Mouse (Mus musculus) liver, embryonic 11.5 days (tissue): ENCODE measurements around the gene Chordc1. TPM values are rescaled to one million over a fixed set of nuclear protein-coding genes. Genes with fewer than 3 reads are reported as not detected.
"Not testable (repeated sequence)": the region's sequence is repeated elsewhere in the genome, so short reads cannot be mapped to it uniquely, and the experiment has no call there.

Source experiments
- ATAC-seq: fragments of 200-750 bp; cut with Nextera tagmentation; replicated peaks from 2 replicates; pipeline ENCODE4 v1.8.0; 2017; ENCODE audit warnings: moderate number of reproducible peaks, mild to moderate bottlenecking, moderate TSS enrichment, moderate library complexity; ENCODE audit not compliant: low FRiP score
- DNase-seq: peaks from one replicate; pipeline ENCODE4 v3.0.0-alpha.2; 2017; ENCODE audit warnings: low spot score
- H3K27ac ChIP-seq: fragments of 300-500 bp; sonication (generic); 2 replicates; pipeline ENCODE4 v1.5.1; 2014; ENCODE audit warnings: mild to moderate bottlenecking, low read depth, low read length, control low read depth
- H3K27me3 ChIP-seq: fragments of 300-500 bp; sonication (generic); replicated peaks from 2 replicates; pipeline ENCODE4 v1.6.1; 2014; ENCODE audit warnings: low read length, mixed read lengths; ENCODE audit not compliant: control insufficient read depth, insufficient read depth
- H3K36me3 ChIP-seq: fragments of 300-500 bp; sonication (generic); 2 replicates; pipeline ENCODE4 v1.6.1; 2014; ENCODE audit warnings: mild to moderate bottlenecking, low read length, moderate library complexity, mixed read lengths; ENCODE audit not compliant: control insufficient read depth, insufficient read depth
- H3K4me1 ChIP-seq: fragments of 300-500 bp; sonication (generic); replicated peaks from 2 replicates; pipeline ENCODE4 v1.6.1; 2014; ENCODE audit warnings: low read length, mixed read lengths; ENCODE audit not compliant: control insufficient read depth, insufficient read depth
- H3K4me2 ChIP-seq: fragments of 300-500 bp; sonication (generic); 2 replicates; pipeline ENCODE4 v1.6.1; 2014; ENCODE audit warnings: mild to moderate bottlenecking, control low read depth, moderate library complexity
- H3K4me3 ChIP-seq: fragments of 300-500 bp; sonication (generic); 2 replicates; pipeline ENCODE4 v1.5.1; 2014; ENCODE audit warnings: low read depth, low read length, control low read depth
- H3K9ac ChIP-seq: fragments of 300-500 bp; sonication (generic); 2 replicates; pipeline ENCODE4 v1.6.1; 2014; ENCODE audit warnings: low read depth, low read length, control low read depth
- H3K9me3 ChIP-seq: fragments of 300-500 bp; sonication (generic); 2 replicates; pipeline ENCODE4 v1.6.1; 2016; ENCODE audit warnings: low read length, inconsistent platforms, mixed read lengths; ENCODE audit not compliant: control insufficient read depth
- WGBS: fragments of 180-500 bp; shearing (Covaris S2); extraction: QIAGEN DNeasy Blood & Tissue Kit; methylation state at CpG from one replicate; pipeline ENCODE4 v1.1.7; 2014; 5-methylcytosine and 5-hydroxymethylcytosine counted together
- polyA plus RNA-seq: library from polyadenylated mRNA; unstranded; fragments of >200 nt; fragmentation: Nextera tagmentation; extraction: Ambion mirVana; gene quantifications from 2 replicates; pipeline ENCODE4 v1.2.1, GENCODE M21; 2014

Gene Chordc1
- 112 and 116 TPM in 2 replicates for polyA plus RNA-seq

GRCm38 (mm10) chr9:18291571-18292429 is at the start of gene Chordc1:
TSS of gene Chordc1 (plus strand) at chr9:18292125.
- DNase-seq (peak; percentile 90), ATAC-seq (peak; percentile 98)
- Histone ChIP-seq H3K36me3 (0 out of 2 replicates have a peak, but pooled peaks cover 2% of the 10 kb centered on the region), H3K9me3 (no peaks in the 10 kb centered on the region), H3K27ac (peak within 1 kb of the TSS; percentile 73), H3K4me1 (no peaks in the 10 kb centered on the region), H3K4me3 (peak within 1 kb of the TSS; percentile 73), H3K9ac (peak within 1 kb of the TSS; percentile 82), H3K4me2 (peak within 1 kb of the TSS; percentile 84), H3K27me3 (no peaks in the 10 kb centered on the region)
- 4% methylated on average over 49 of the region's 49 CpGs for WGBS

DNA sequence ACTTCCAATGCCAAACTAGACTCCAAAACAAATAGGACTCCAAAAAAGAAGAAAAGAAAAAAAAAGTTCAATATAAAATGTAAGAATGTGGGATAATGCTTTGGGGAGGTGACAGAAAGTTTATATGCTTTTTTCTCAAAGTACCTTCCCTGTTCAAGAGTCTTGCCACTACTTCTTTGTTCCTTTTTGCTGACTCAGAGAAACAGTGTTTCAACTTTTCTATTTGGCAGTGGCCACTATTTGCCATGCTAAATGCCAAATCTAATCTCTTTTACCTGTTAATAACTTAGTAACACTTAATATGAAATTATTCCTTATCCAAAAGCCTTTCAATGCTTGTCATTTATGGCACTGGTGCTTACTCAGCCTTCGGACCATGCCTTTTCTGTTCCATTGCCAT is 16.0 kb upstream of the Chordc1 start:
- H3K9me3 ChIP-seq: no peaks in the 10 kb centered on the region
- no peak overlapping the region for H3K9ac ChIP-seq
- DNase-seq (no peak), ATAC-seq (no peak)
- no peaks in the 10 kb centered on the region for H3K4me1 ChIP-seq
- H3K36me3 ChIP-seq: no peaks in the 10 kb centered on the region
- no peaks in the 10 kb centered on the region for H3K27me3 ChIP-seq
- H3K4me3 ChIP-seq: no peak overlapping the region
- H3K27ac ChIP-seq: no peak overlapping the region
- WGBS: 83% methylated on average over 1 of the region's 1 CpGs
- H3K4me2 ChIP-seq: no peak overlapping the region

GRCm38 (mm10) chr9:18276844-18277243 is 15.1 kb upstream of the Chordc1 start:
- ATAC-seq (no peak), DNase-seq (no peak)
- H3K27me3 ChIP-seq: no peaks in the 10 kb centered on the region
- no peak overlapping the region for H3K9ac ChIP-seq
- no peaks in the 10 kb centered on the region for H3K36me3 ChIP-seq
- no peak overlapping the region for H3K27ac ChIP-seq
- no peak overlapping the region for H3K4me3 ChIP-seq
- H3K9me3 ChIP-seq: no peaks in the 10 kb centered on the region
- H3K4me1 ChIP-seq: no peaks in the 10 kb centered on the region
- no peak overlapping the region for H3K4me2 ChIP-seq
- 33% methylated on average over 2 of the region's 2 CpGs for WGBS

DNA sequence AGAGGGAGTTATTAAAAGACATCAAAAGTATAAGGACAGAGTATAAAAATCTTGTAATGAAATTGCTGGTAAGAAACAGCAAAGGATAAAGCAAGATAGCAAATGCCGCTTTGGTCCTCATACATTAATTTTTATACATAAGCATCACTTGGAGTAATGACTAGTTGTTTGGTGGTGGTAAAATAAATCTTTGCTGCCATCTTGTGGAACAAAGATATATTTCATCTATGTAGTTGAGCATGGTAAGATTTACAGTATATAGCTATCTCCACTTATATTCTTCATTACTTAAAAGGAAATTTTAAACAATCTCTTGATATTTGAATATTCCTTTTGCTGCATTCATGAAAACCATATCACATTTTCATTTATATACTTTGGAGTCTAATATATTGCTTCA is 14.4 kb upstream of the Chordc1 start:
- Histone ChIP-seq H3K4me2 (no peak overlapping the region), H3K4me1 (no peaks in the 10 kb centered on the region), H3K27ac (no peak overlapping the region), H3K36me3 (no peaks in the 10 kb centered on the region), H3K27me3 (no peaks in the 10 kb centered on the region), H3K9ac (no peak overlapping the region), H3K9me3 (no peaks in the 10 kb centered on the region), H3K4me3 (no peak overlapping the region)
- WGBS: 37% methylated on average over 1 of the region's 1 CpGs
- no peak for ATAC-seq
- no peak for DNase-seq

- not testable (repeated sequence) for H3K27me3 ChIP-seq, H3K36me3 ChIP-seq, H3K4me3 ChIP-seq, H3K9me3 ChIP-seq, ATAC-seq, H3K4me2 ChIP-seq, H3K27ac ChIP-seq, DNase-seq, H3K4me1 ChIP-seq, H3K9ac ChIP-seq
- WGBS: 29% methylated on average over 5 of the region's 5 CpGs
Observed at GRCm38 (mm10) chr9:18278693-18279092, 13.2 kb upstream of the Chordc1 start.

DNA sequence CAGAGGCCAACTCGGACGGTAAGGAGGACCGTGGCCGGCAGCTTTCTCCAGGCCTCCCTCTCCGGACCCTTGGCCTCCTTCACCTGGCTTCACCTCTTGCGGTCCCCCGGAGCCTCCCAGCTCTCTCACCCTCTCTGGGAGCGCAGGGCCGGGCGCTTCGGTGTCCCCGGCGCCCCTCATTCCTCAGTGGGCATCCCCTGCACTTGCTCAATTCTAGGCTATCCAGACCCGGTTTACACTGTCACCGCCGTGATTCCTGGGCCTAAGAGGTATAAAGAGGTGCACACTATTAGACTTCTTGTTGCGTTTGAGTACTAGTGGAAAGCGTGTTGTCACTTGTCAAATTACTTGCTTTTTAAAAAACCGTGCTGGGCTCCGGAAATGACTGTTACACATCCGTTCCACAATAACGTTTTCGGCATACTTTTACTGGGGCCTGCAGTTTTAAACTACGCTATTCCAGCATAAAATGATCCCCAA is 558 bp downstream of the Chordc1 start:
- H3K4me2 ChIP-seq: peak overlapping the region; percentile 84
- H3K36me3 ChIP-seq: 0 out of 2 replicates have a peak, but pooled peaks cover 2% of the 10 kb centered on the region
- peak overlapping the region; percentile 73 for H3K27ac ChIP-seq
- DNase-seq (no peak), ATAC-seq (peak; percentile 53)
- H3K27me3 ChIP-seq: no peaks in the 10 kb centered on the region
- no peaks in the 10 kb centered on the region for H3K4me1 ChIP-seq
- 2% methylated on average over 24 of the region's 24 CpGs for WGBS
- H3K9ac ChIP-seq: peak overlapping the region; percentile 82
- peak overlapping the region; percentile 73 for H3K4me3 ChIP-seq
- H3K9me3 ChIP-seq: no peaks in the 10 kb centered on the region

GRCm38 (mm10) chr9:18293026-18293781 is 1.3 kb downstream of the Chordc1 start:
- Histone ChIP-seq H3K36me3 (0 out of 2 replicates have a peak, but pooled peaks cover 2% of the 10 kb centered on the region), H3K9ac (peak overlapping the region; percentile 82), H3K27ac (0 out of 2 replicates have a peak overlapping the region, but pooled peaks have one; percentile 73), H3K27me3 (no peaks in the 10 kb centered on the region), H3K9me3 (no peaks in the 10 kb centered on the region), H3K4me3 (peak overlapping the region; percentile 73), H3K4me1 (no peaks in the 10 kb centered on the region), H3K4me2 (peak overlapping the region; percentile 84)
- ATAC-seq (no peak), DNase-seq (no peak)
- 31% methylated on average over 6 of the region's 6 CpGs for WGBS

DNA sequence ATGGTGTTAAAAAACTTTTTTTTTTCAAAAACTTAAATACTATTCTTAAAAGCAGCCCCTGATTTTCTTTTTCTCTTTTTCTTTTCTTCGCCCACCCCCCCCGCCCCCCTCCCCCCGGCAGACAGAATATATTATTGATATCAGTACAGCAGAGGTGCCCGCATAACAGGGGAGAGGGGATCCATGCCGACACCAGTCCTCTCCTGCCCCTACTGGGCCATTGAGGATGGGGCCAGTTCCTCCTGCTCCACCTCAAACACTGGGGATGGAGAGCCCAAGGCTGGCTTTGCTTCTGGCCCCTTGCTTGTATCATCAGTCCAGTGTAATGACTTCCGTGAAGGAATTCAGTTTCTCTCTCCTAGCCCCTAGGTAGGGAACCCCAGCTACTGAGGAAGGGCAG is 6.4 kb downstream of the Chordc1 start:
- 81% methylated on average over 6 of the region's 6 CpGs for WGBS
- no peak overlapping the region for H3K4me3 ChIP-seq
- no peaks in the 10 kb centered on the region for H3K27me3 ChIP-seq
- no peaks in the 10 kb centered on the region for H3K4me1 ChIP-seq
- no peak overlapping the region for H3K9ac ChIP-seq
- ATAC-seq: no peak
- no peak for DNase-seq
- no peak overlapping the region for H3K27ac ChIP-seq
- no peaks in the 10 kb centered on the region for H3K9me3 ChIP-seq
- H3K4me2 ChIP-seq: no peak overlapping the region
- peaks cover 24% of the 10 kb centered on the region; the same call in 1 of the 2 replicates for H3K36me3 ChIP-seq
